Mouse (Mus musculus) kidney, adult 2 months (tissue): ENCODE results near the gene Eaf2. TPM values are rescaled to one million over a fixed set of nuclear protein-coding genes. Genes with fewer than 3 reads are reported as not detected.

Experiments
- DNase-seq: peaks from one replicate; pipeline ENCODE4 v3.0.0; 2021
- H3K27ac ChIP-seq: fragments of 200-500 bp; 2 replicates; pipeline ENCODE4 v1.5.1; 2012; ENCODE audit warnings: low read depth, low read length, control low read depth, inconsistent platforms; ENCODE audit not compliant: insufficient read depth
- H3K27me3 ChIP-seq: fragments of 200-500 bp; replicated peaks from 2 replicates; pipeline ENCODE4 v1.6.1; 2012; ENCODE audit warnings: mild to moderate bottlenecking, moderate library complexity, low read length, inconsistent platforms; ENCODE audit not compliant: control insufficient read depth, insufficient read depth
- H3K36me3 ChIP-seq: fragments of 200-500 bp; 2 replicates; pipeline ENCODE4 v1.6.1; 2012; ENCODE audit warnings: mild to moderate bottlenecking, moderate library complexity, low read length, inconsistent platforms; ENCODE audit not compliant: control insufficient read depth, insufficient read depth
- H3K4me1 ChIP-seq: fragments of 200-500 bp; 2 replicates; pipeline ENCODE4 v1.6.1; 2011; ENCODE audit warnings: low read length; ENCODE audit not compliant: control insufficient read depth, insufficient read depth
- H3K4me3 ChIP-seq: fragments of 200-500 bp; 2 replicates; pipeline ENCODE4 v1.5.1; 2011; ENCODE audit warnings: mild to moderate bottlenecking, low read depth, low read length, control low read depth; ENCODE audit not compliant: insufficient read depth
- CTCF ChIP-seq: fragments of 200-500 bp; conservative IDR thresholded peaks from 2 replicates; pipeline ENCODE4 v1.5.1; 2011; ENCODE audit warnings: low read depth, mild to moderate bottlenecking, control low read depth, low read length, moderate library complexity, mixed read lengths; ENCODE audit not compliant: insufficient read depth, insufficient read length
- POLR2A ChIP-seq: fragments of 200-500 bp; IDR thresholded peaks from one replicate; pipeline ENCODE4 v1.6.1; 2011; ENCODE audit warnings: low read depth, low read length, control low read depth
- WGBS: fragments of 180-500 bp; shearing (Covaris S2); methylation state at CpG from one replicate; pipeline ENCODE4 v1.1.7; 2018; 5-methylcytosine and 5-hydroxymethylcytosine counted together
- polyA plus RNA-seq: library from polyadenylated mRNA; depleted of rRNA; stranded (reverse); fragments of >200 nt; gene quantifications from 2 replicates; pipeline ENCODE4 v1.2.3, GENCODE M21; 2012

Gene Eaf2
- polyA plus RNA-seq, 1 experiment = 10.4 TPM

- Histone ChIP-seq H3K4me1 (peaks cover 3% of the 10 kb centered on the region; the same call in 1 of the 2 replicates), H3K36me3 (peaks cover 6% of the 10 kb centered on the region), H3K4me3 (no peak overlapping the region), H3K27me3 (no peaks in the 10 kb centered on the region), H3K27ac (no peak overlapping the region)
- 88% methylated on average over 13 of the region's 13 CpGs for WGBS
- no peak for DNase-seq
- TF ChIP-seq CTCF = no peak
- TF ChIP-seq POLR2A = no peak
Measured at GRCm38 (mm10) chr16:36912311-36912710, 37.5 kb upstream of the Eaf2 start.

GRCm38 (mm10) chr16:36911909-36912308 lies 37.1 kb upstream of the Eaf2 start:
- TF ChIP-seq CTCF (no peak), POLR2A (no peak)
- no peak for DNase-seq

GRCm38 (mm10) chr16:36903156-36903555 lies 28.4 kb upstream of the Eaf2 start:
- TF ChIP-seq CTCF (no peak), POLR2A (no peak)
- Histone ChIP-seq H3K27me3 (no peaks in the 10 kb centered on the region), H3K27ac (no peak overlapping the region), H3K4me3 (no peak overlapping the region), H3K4me1 (no peaks in the 10 kb centered on the region), H3K36me3 (peaks cover 14% of the 10 kb centered on the region)
- 86% methylated on average over 5 of the region's 5 CpGs for WGBS
- no peak for DNase-seq

More at GRCm38 (mm10) chr16:36911909-36912308, 37.1 kb upstream of the Eaf2 start:
- Histone ChIP-seq H3K36me3 (peaks cover 6% of the 10 kb centered on the region), H3K4me1 (peaks cover 3% of the 10 kb centered on the region; the same call in 1 of the 2 replicates), H3K27ac (no peak overlapping the region), H3K4me3 (no peak overlapping the region), H3K27me3 (no peaks in the 10 kb centered on the region)
- 79% methylated on average over 10 of the region's 10 CpGs for WGBS

- H3K4me3 ChIP-seq = no peak overlapping the region
- no peak for DNase-seq
- WGBS = 96% methylated on average over 6 of the region's 6 CpGs
- TF ChIP-seq CTCF (no peak), POLR2A (no peak)
- no peaks in the 10 kb centered on the region for H3K4me1 ChIP-seq
- H3K27me3 ChIP-seq = no peaks in the 10 kb centered on the region
- H3K36me3 ChIP-seq = peaks cover 4% of the 10 kb centered on the region
- no peak overlapping the region for H3K27ac ChIP-seq
Measured at GRCm38 (mm10) chr16:36896712-36897111, 21.9 kb upstream of the Eaf2 start.

GRCm38 (mm10) chr16:36893317-36893716 lies 18.5 kb upstream of the Eaf2 start:
- no peak overlapping the region for H3K4me3 ChIP-seq
- no peaks in the 10 kb centered on the region for H3K27me3 ChIP-seq
- H3K36me3 ChIP-seq = peaks cover 4% of the 10 kb centered on the region
- no peak overlapping the region for H3K27ac ChIP-seq
- H3K4me1 ChIP-seq = no peaks in the 10 kb centered on the region
- WGBS = 70% methylated on average over 10 of the region's 10 CpGs
- TF ChIP-seq CTCF (no peak), POLR2A (no peak)
- peak; percentile 5 for DNase-seq

- WGBS = 92% methylated on average over 4 of the region's 4 CpGs
- peaks cover 2% of the 10 kb centered on the region for H3K36me3 ChIP-seq
- no peak for DNase-seq
- H3K4me3 ChIP-seq = no peak overlapping the region
- H3K27ac ChIP-seq = no peak overlapping the region
- H3K4me1 ChIP-seq = no peaks in the 10 kb centered on the region
- no peaks in the 10 kb centered on the region for H3K27me3 ChIP-seq
- TF ChIP-seq CTCF (no peak), POLR2A (no peak)
Measured at GRCm38 (mm10) chr16:36891415-36891814, 16.6 kb upstream of the Eaf2 start.

GRCm38 (mm10) chr16:36890559-36890958 lies 15.8 kb upstream of the Eaf2 start:
- TF ChIP-seq POLR2A = no peak
- no peak for TF ChIP-seq CTCF
- Histone ChIP-seq H3K4me1 (no peaks in the 10 kb centered on the region), H3K27ac (no peak overlapping the region), H3K36me3 (peaks cover 2% of the 10 kb centered on the region), H3K4me3 (no peak overlapping the region), H3K27me3 (no peaks in the 10 kb centered on the region)
- no peak for DNase-seq
- WGBS = 93% methylated on average over 3 of the region's 3 CpGs

GRCm38 (mm10) chr16:36887546-36887945 lies 12.7 kb upstream of the Eaf2 start:
- no peaks in the 10 kb centered on the region for H3K27me3 ChIP-seq
- WGBS = 82% methylated on average over 5 of the region's 5 CpGs
- H3K4me1 ChIP-seq = no peaks in the 10 kb centered on the region
- no peak overlapping the region for H3K4me3 ChIP-seq
- no peak for DNase-seq
- peaks cover 2% of the 10 kb centered on the region for H3K36me3 ChIP-seq
- no peak overlapping the region for H3K27ac ChIP-seq
- TF ChIP-seq CTCF = no peak
- no peak for TF ChIP-seq POLR2A
